Mouse (Mus musculus) CH12.LX (cell line): ENCODE data around the gene Cotl1.

Experiments used
- BHLHE40 ChIP-seq: IDR thresholded peaks from 2 replicates; pipeline ENCODE4 v1.6.1; 2011; ENCODE audit warnings: mild to moderate bottlenecking, low read depth, low read length, improper control_type of control experiment
- CTCF ChIP-seq, 2 experiments: IDR thresholded peaks in 1 of 2; conservative IDR thresholded peaks in 1 of 2; 2 replicates each; pipeline ENCODE4 v1.5.1; 2011 to 2012; ENCODE audit warnings: low read depth in 2 of 2, low read length in 2 of 2, improper control_type of control experiment in 1 of 2, inconsistent platforms in 1 of 2, mild to moderate bottlenecking in 1 of 2, moderate library complexity in 1 of 2
- EP300 ChIP-seq: IDR thresholded peaks from 2 replicates; pipeline ENCODE4 v1.6.1; 2011; ENCODE audit warnings: low read length, improper control_type of control experiment
- ETS1 ChIP-seq: conservative IDR thresholded peaks from 2 replicates; pipeline ENCODE4 v1.6.1; 2012; ENCODE audit warnings: low read depth, mild to moderate bottlenecking, inconsistent platforms, low read length, improper control_type of control experiment, moderate library complexity
- HCFC1 ChIP-seq: IDR thresholded peaks from 2 replicates; pipeline ENCODE4 v1.6.1; 2012; ENCODE audit warnings: low read depth, mild to moderate bottlenecking, inconsistent platforms, low read length, improper control_type of control experiment
- JUND ChIP-seq: conservative IDR thresholded peaks from 2 replicates; pipeline ENCODE4 v1.6.1; 2011; ENCODE audit warnings: low read depth, low read length, improper control_type of control experiment
- MAFK ChIP-seq: IDR thresholded peaks from 2 replicates; pipeline ENCODE4 v1.6.1; 2011; ENCODE audit warnings: low read length, improper control_type of control experiment; ENCODE audit not compliant: insufficient replicate concordance
- MAX ChIP-seq: IDR thresholded peaks from 2 replicates; pipeline ENCODE4 v1.6.1; 2011; ENCODE audit warnings: low read length, improper control_type of control experiment
- POLR2A ChIP-seq: IDR thresholded peaks from 2 replicates; pipeline ENCODE4 v1.6.1; 2011; ENCODE audit warnings: low read depth, mild to moderate bottlenecking, improper control_type of control experiment, low read length
- RAD21 ChIP-seq: IDR thresholded peaks from 2 replicates; pipeline ENCODE4 v1.6.1; 2011; ENCODE audit warnings: low read depth, mild to moderate bottlenecking, low read length, improper control_type of control experiment, moderate library complexity
- ZNF384 ChIP-seq: IDR thresholded peaks from 2 replicates; pipeline ENCODE4 v1.6.1; 2012; ENCODE audit warnings: low read depth, low read length, improper control_type of control experiment, inconsistent platforms

DNA sequence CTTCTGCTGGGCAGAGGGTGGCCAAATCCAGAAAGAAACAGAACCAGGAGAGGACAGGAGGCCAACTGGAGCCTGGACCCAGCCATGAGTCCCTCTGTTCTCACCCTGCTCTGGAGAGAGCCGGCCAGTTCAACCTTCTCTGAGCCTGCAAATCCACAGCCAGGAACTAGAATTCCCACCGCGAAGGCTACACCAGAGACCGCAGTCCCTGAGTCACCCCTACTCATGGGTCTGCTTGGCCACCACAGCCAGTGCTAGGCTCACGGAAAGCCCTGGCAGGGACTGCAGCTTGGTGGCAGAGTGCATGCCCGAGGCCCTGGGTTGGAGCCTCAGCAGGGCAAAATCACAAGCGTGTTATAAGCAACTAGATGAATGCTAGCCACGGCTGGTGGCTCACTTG lies 20.4 kb downstream of the Cotl1 start:
- TF ChIP-seq CTCF (conservative IDR thresholded peaks at IDR 0.05 in 1 of 2, IDR thresholded peaks at IDR 0.05 in 1 of 2; ENCODE audit: low read depth in 2 of 2, low read length in 2 of 2) = no peak
- TF ChIP-seq POLR2A = no peak
- TF ChIP-seq ZNF384 = no peak
- no peak for TF ChIP-seq BHLHE40
- no peak for TF ChIP-seq HCFC1
- TF ChIP-seq EP300 = no peak
- TF ChIP-seq ETS1 = no peak
- TF ChIP-seq RAD21 = no peak
- no peak for TF ChIP-seq JUND
- TF ChIP-seq MAX = no peak
- TF ChIP-seq MAFK = no peak
